Mouse (Mus musculus): Measurements from ENCODE around the gene Irf6. TPM values are rescaled to one million over a fixed set of nuclear protein-coding genes. Genes with fewer than 3 reads are reported as not detected.

Gene Irf6
- polyA plus RNA-seq, 1 experiment from 2014 or later: 69.1 TPM

- peak overlapping the region; percentile 22; the same call in 1 of the 2 replicates for H3K4me3 ChIP-seq (ENCODE audit: low read depth, low read length)
- H3K9ac ChIP-seq (ENCODE audit: low read length): no peak overlapping the region
- peak; percentile 82 for ATAC-seq (replicated peaks; ENCODE audit: low FRiP score, low TSS enrichment, low read depth)
- H3K27me3 ChIP-seq (replicated peaks; ENCODE audit: control insufficient read depth, insufficient read depth, low read length): no peaks in the 10 kb centered on the region
- H3K4me2 ChIP-seq (ENCODE audit: low read length): peak overlapping the region; percentile 49
- no peaks in the 10 kb centered on the region for H3K9me3 ChIP-seq (ENCODE audit: control insufficient read depth, low read length)
- H3K27ac ChIP-seq (ENCODE audit: low read depth): peak overlapping the region; percentile 47; the same call in 1 of the 2 replicates
- H3K36me3 ChIP-seq (ENCODE audit: control insufficient read depth, insufficient read depth, low read length): no peaks in the 10 kb centered on the region
- peak; percentile 87 for DNase-seq (ENCODE audit: low spot score)
- 13% methylated on average over 18 of the region's 18 CpGs for WGBS
- H3K4me1 ChIP-seq (replicated peaks; ENCODE audit: control insufficient read depth, insufficient read depth, low read length): peaks cover 19% of the 10 kb centered on the region
Measured at GRCm38 (mm10) chr1:193160317-193161032, 7.6 kb downstream of the Irf6 start.

GRCm38 (mm10) chr1:193167746-193168145, 14.8 kb downstream of the Irf6 start, which contains the start of gene A130010J15Rik:
Gene A130010J15Rik, plus strand, starts transcription at chr1:193168046.
- H3K4me1 ChIP-seq (replicated peaks; ENCODE audit: control insufficient read depth, insufficient read depth, low read length): peaks cover 13% of the 10 kb centered on the region
- 97% methylated on average over 3 of the region's 3 CpGs for WGBS

GRCm38 (mm10) chr1:193169228-193169627, 16.3 kb downstream of the Irf6 start:
- H3K27me3 ChIP-seq (replicated peaks; ENCODE audit: control insufficient read depth, insufficient read depth, low read length): no peaks in the 10 kb centered on the region
- peaks cover 17% of the 10 kb centered on the region for H3K4me1 ChIP-seq (replicated peaks; ENCODE audit: control insufficient read depth, insufficient read depth, low read length)
- no peak overlapping the region for H3K9ac ChIP-seq (ENCODE audit: low read length)
- no peak overlapping the region for H3K27ac ChIP-seq (ENCODE audit: low read depth)
- DNase-seq (ENCODE audit: low spot score) (no peak), ATAC-seq (replicated peaks; ENCODE audit: low FRiP score, low TSS enrichment, low read depth) (no peak)
- 0 out of 2 replicates have a peak, but pooled peaks cover 7% of the 10 kb centered on the region for H3K36me3 ChIP-seq (ENCODE audit: control insufficient read depth, insufficient read depth, low read length)
- H3K4me3 ChIP-seq (ENCODE audit: low read depth, low read length): no peak overlapping the region
- H3K9me3 ChIP-seq (ENCODE audit: control insufficient read depth, low read length): no peaks in the 10 kb centered on the region
- 79% methylated on average over 7 of the region's 7 CpGs for WGBS
- H3K4me2 ChIP-seq (ENCODE audit: low read length): no peak overlapping the region

More at GRCm38 (mm10) chr1:193167746-193168145, 14.8 kb downstream of the Irf6 start, which contains the start of gene A130010J15Rik:
- Histone ChIP-seq H3K4me3 (ENCODE audit: low read depth, low read length) (no peak within 1 kb of the TSS), H3K27ac (ENCODE audit: low read depth) (no peak within 1 kb of the TSS), H3K9me3 (ENCODE audit: control insufficient read depth, low read length) (no peaks in the 10 kb centered on the region), H3K4me2 (ENCODE audit: low read length) (no peak within 1 kb of the TSS), H3K9ac (ENCODE audit: low read length) (no peak within 1 kb of the TSS), H3K27me3 (replicated peaks; ENCODE audit: control insufficient read depth, insufficient read depth, low read length) (no peaks in the 10 kb centered on the region), H3K36me3 (ENCODE audit: control insufficient read depth, insufficient read depth, low read length) (0 out of 2 replicates have a peak, but pooled peaks cover 7% of the 10 kb centered on the region)
- DNase-seq (ENCODE audit: low spot score) (no peak), ATAC-seq (replicated peaks; ENCODE audit: low FRiP score, low TSS enrichment, low read depth) (no peak)

GRCm38 (mm10) chr1:193169856-193170255, 16.9 kb downstream of the Irf6 start:
- DNase-seq (ENCODE audit: low spot score) (no peak), ATAC-seq (replicated peaks; ENCODE audit: low FRiP score, low TSS enrichment, low read depth) (no peak)
- H3K4me1 ChIP-seq (replicated peaks; ENCODE audit: control insufficient read depth, insufficient read depth, low read length): peaks cover 23% of the 10 kb centered on the region
- H3K36me3 ChIP-seq (ENCODE audit: control insufficient read depth, insufficient read depth, low read length): 0 out of 2 replicates have a peak, but pooled peaks cover 7% of the 10 kb centered on the region
- no peak overlapping the region for H3K4me3 ChIP-seq (ENCODE audit: low read depth, low read length)
- 66% methylated on average over 2 of the region's 2 CpGs for WGBS
- H3K4me2 ChIP-seq (ENCODE audit: low read length): no peak overlapping the region
- H3K27me3 ChIP-seq (replicated peaks; ENCODE audit: control insufficient read depth, insufficient read depth, low read length): no peaks in the 10 kb centered on the region
- no peak overlapping the region for H3K27ac ChIP-seq (ENCODE audit: low read depth)
- no peak overlapping the region for H3K9ac ChIP-seq (ENCODE audit: low read length)
- H3K9me3 ChIP-seq (ENCODE audit: control insufficient read depth, low read length): no peaks in the 10 kb centered on the region

GRCm38 (mm10) chr1:193172991-193173809, 20.3 kb downstream of the Irf6 start:
- Histone ChIP-seq H3K4me2 (ENCODE audit: low read length) (peak overlapping the region; percentile 71), H3K27me3 (replicated peaks; ENCODE audit: control insufficient read depth, insufficient read depth, low read length) (no peaks in the 10 kb centered on the region), H3K9ac (ENCODE audit: low read length) (peak overlapping the region; percentile 65), H3K4me3 (ENCODE audit: low read depth, low read length) (peak overlapping the region; percentile 50), H3K4me1 (replicated peaks; ENCODE audit: control insufficient read depth, insufficient read depth, low read length) (peaks cover 32% of the 10 kb centered on the region), H3K9me3 (ENCODE audit: control insufficient read depth, low read length) (no peaks in the 10 kb centered on the region), H3K36me3 (ENCODE audit: control insufficient read depth, insufficient read depth, low read length) (no peaks in the 10 kb centered on the region), H3K27ac (ENCODE audit: low read depth) (peak overlapping the region; percentile 81)
- ATAC-seq (replicated peaks; ENCODE audit: low FRiP score, low TSS enrichment, low read depth): peak; percentile 97
- DNase-seq (ENCODE audit: low spot score): peak; percentile 97
- 1% methylated on average over 48 of the region's 48 CpGs for WGBS

- DNase-seq (ENCODE audit: low spot score) (no peak), ATAC-seq (replicated peaks; ENCODE audit: low FRiP score, low TSS enrichment, low read depth) (no peak; the same call in 1 of the 2 replicates)
- H3K27me3 ChIP-seq (replicated peaks; ENCODE audit: control insufficient read depth, insufficient read depth, low read length): no peaks in the 10 kb centered on the region
- H3K36me3 ChIP-seq (ENCODE audit: control insufficient read depth, insufficient read depth, low read length): no peaks in the 10 kb centered on the region
- H3K4me1 ChIP-seq (replicated peaks; ENCODE audit: control insufficient read depth, insufficient read depth, low read length): peaks cover 35% of the 10 kb centered on the region
- peak overlapping the region; percentile 71 for H3K4me2 ChIP-seq (ENCODE audit: low read length)
- peak overlapping the region; percentile 50 for H3K4me3 ChIP-seq (ENCODE audit: low read depth, low read length)
- H3K27ac ChIP-seq (ENCODE audit: low read depth): peak overlapping the region; percentile 81
- H3K9ac ChIP-seq (ENCODE audit: low read length): peak overlapping the region; percentile 65
- WGBS: 15% methylated on average over 9 of the region's 9 CpGs
- no peaks in the 10 kb centered on the region for H3K9me3 ChIP-seq (ENCODE audit: control insufficient read depth, low read length)
Measured at GRCm38 (mm10) chr1:193173810-193174129, 20.9 kb downstream of the Irf6 start.

- Histone ChIP-seq H3K27me3 (replicated peaks; ENCODE audit: control insufficient read depth, insufficient read depth, low read length) (no peaks in the 10 kb centered on the region), H3K4me2 (ENCODE audit: low read length) (peak overlapping the region; percentile 71), H3K27ac (ENCODE audit: low read depth) (peak overlapping the region; percentile 81), H3K9me3 (ENCODE audit: control insufficient read depth, low read length) (no peaks in the 10 kb centered on the region), H3K4me3 (ENCODE audit: low read depth, low read length) (peak overlapping the region; percentile 50), H3K9ac (ENCODE audit: low read length) (peak overlapping the region; percentile 65), H3K4me1 (replicated peaks; ENCODE audit: control insufficient read depth, insufficient read depth, low read length) (peaks cover 36% of the 10 kb centered on the region), H3K36me3 (ENCODE audit: control insufficient read depth, insufficient read depth, low read length) (no peaks in the 10 kb centered on the region)
- WGBS: 82% methylated on average over 13 of the region's 13 CpGs
- no peak for DNase-seq (ENCODE audit: low spot score)
- ATAC-seq (replicated peaks; ENCODE audit: low FRiP score, low TSS enrichment, low read depth): no peak
Measured at GRCm38 (mm10) chr1:193174143-193174733, 21.3 kb downstream of the Irf6 start.

- H3K9me3 ChIP-seq (ENCODE audit: control insufficient read depth, low read length): no peaks in the 10 kb centered on the region
Measured at GRCm38 (mm10) chr1:193181104-193181503, 28.2 kb downstream of the Irf6 start.

More at GRCm38 (mm10) chr1:193181104-193181503, 28.2 kb downstream of the Irf6 start:
- 72% methylated on average over 3 of the region's 3 CpGs for WGBS
- Histone ChIP-seq H3K4me1 (replicated peaks; ENCODE audit: control insufficient read depth, insufficient read depth, low read length) (peaks cover 5% of the 10 kb centered on the region; the same call in 1 of the 2 replicates), H3K27ac (ENCODE audit: low read depth) (no peak overlapping the region), H3K36me3 (ENCODE audit: control insufficient read depth, insufficient read depth, low read length) (no peaks in the 10 kb centered on the region), H3K27me3 (replicated peaks; ENCODE audit: control insufficient read depth, insufficient read depth, low read length) (no peaks in the 10 kb centered on the region), H3K9ac (ENCODE audit: low read length) (no peak overlapping the region), H3K4me2 (ENCODE audit: low read length) (no peak overlapping the region), H3K4me3 (ENCODE audit: low read depth, low read length) (no peak overlapping the region)
- ATAC-seq (replicated peaks; ENCODE audit: low FRiP score, low TSS enrichment, low read depth): no peak
- no peak for DNase-seq (ENCODE audit: low spot score)
